Mouse (Mus musculus) CD8-positive naive resting alpha-beta T cell, adult 57 days (primary cell): ENCODE measurements around the gene Nr1i3. TPM values are rescaled to one million over a fixed set of nuclear protein-coding genes. Genes with fewer than 3 reads are reported as not detected.

Experiments used
- total RNA-seq: library from RNA; stranded (reverse); gene quantifications from one replicate; pipeline ENCODE4 v1.2.4, GENCODE M21; 2023

Nr1i3 gene
- not detected for total RNA-seq

DNA sequence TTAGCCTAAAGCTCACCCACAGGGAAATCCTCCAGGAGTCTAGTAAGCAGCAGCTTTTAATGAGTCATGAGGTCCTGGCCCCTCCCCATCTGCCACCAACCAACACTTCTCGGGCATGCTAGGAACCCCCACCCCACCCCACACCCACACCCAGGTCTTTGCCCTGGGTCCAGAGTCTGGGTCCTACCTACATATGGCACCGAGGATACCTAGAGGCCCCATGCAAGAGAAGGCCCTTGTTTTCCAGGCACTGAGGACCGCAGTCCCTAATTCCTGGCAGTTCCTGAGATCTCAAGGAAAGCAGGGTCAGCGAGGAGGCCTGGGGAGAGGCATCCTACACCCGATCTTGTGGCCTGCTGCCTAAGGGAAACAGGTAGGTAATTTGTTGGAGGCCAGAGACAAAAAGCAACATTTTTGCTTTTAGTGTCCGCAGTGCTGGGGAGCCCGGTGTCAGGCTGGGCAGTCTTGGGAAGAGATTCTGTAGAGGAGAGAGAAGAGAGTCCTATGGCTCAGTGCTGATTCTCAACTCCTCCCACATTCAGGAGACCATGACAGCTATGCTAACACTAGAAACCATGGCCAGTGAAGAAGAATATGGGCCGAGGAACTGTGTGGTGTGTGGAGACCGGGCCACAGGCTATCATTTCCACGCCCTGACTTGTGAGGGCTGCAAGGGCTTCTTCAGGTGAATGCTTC is at the start of gene Nr1i3:
Nr1i3 (plus strand) TSS at position 170 of the 696 bp plus-strand sequence.

DNA sequence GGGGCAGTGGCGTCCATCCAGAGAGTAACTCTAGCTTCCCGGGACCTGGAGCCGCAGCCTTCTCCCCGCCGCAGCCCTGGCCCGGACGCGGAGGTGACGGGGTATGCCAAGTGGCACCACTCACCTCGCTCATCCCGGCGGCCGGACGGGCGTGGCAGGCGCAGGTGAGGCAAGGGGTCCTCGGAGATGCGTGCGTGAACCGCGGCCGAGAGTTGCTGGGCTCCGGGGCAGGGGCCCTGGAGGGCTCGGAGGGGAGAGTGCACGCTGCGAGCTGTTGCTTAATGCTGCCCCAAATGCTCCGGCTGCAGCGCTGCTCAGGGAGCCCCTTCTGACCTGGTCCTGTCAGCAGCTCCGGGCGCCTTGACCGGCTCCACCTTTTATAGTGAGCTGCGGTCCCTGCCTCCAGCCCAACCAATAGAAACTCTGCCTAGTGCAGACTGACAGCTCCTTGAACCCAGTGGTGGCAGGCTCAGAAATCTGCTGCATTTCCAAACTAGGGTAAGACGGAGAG is 17.8 kb upstream of the Nr1i3 start, which contains the start of gene Pcp4l1:
Pcp4l1 (minus strand) TSS at position 382 of the 511 bp plus-strand sequence.

DNA sequence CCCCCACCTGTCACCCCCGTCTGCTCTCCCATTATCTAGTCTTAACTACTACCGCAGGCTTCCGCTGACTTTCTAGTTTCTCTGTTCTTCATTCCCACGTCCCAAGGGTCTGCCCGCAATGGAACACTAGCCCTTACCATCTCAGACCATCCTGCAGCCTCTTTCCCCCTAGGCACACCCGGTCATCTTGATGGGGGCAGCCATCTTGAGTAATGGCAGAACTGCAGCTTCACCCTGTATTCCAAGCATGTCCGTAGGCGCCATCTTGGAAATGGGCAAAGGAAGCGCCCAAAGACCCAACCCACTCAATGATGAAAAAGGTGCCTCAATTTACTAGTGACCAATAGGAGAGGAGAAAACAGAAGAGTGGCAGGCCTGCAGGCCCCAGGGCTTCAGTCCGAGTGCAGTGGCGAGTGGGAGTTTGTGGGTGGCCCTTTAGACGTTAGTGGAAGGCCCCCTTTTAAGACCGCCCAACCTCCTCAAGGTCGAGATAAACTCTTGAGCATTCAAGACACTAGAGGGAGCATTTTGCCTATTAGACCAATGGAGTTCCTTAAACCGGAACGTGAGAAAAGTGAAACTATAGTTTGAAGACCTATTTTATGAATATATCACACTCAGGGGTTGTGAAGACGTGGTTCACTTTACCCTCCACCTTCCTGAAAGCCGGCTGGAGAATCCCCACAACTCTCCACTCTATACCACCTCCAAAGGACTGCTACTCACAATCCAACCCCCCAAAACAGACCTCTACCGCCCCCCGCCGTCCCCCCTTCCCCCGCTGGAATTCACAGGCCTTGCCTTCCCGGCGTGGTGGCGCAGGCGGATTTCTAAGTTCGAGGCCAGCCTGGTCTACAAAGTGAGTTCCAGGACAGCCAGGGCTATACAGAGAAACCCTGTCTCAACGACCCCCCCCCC is 8.7 kb downstream of the Nr1i3 start, which contains the start of gene Tomm40l:
Tomm40l (minus strand) TSS at position 277 of the 918 bp plus-strand sequence.

DNA sequence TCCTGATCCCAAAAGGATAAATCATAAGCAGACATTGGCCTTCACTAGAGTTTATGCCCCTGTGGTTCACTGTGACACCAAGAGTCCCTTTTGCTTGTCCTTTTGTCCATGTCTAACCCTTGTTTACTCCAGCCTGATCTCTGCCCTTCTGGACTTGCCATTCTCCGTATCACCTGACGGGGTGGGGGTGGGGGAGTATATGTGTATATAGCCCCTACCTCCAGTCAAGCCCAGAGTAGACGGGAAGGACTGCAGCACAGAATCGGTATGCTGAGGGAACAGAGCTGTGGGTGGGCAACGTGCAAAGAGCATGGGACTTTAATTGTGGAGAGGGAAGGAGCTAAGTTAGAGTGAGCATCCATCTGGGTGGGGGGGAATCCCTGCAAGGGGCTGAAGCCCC is 11.1 kb downstream of the Nr1i3 start, which contains the start of gene Apoa2:
Apoa2 (plus strand) TSS at position 198 of the 400 bp plus-strand sequence.

DNA sequence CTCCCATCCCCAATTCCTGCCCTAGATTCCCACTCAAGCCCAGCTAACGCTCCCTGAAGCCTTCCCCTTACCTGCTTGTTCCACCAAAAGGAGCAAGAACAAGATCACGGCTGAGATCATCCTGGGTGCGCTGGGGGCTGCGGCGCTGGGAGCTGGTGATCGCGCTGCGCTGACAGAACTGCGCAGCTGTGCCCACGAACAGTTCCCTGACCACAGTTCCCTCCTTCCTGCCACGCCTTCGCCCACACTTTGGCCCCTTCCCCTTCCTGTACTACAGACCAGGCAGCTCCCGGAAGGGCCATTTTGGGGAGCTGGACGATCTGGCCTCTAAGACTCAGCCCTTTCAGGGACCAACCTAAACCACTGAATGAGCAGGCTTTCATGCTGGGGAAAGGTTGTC is 20.4 kb downstream of the Nr1i3 start, which contains the start of gene Fcer1g:
Fcer1g (minus strand) TSS at position 240 of the 400 bp plus-strand sequence.

DNA sequence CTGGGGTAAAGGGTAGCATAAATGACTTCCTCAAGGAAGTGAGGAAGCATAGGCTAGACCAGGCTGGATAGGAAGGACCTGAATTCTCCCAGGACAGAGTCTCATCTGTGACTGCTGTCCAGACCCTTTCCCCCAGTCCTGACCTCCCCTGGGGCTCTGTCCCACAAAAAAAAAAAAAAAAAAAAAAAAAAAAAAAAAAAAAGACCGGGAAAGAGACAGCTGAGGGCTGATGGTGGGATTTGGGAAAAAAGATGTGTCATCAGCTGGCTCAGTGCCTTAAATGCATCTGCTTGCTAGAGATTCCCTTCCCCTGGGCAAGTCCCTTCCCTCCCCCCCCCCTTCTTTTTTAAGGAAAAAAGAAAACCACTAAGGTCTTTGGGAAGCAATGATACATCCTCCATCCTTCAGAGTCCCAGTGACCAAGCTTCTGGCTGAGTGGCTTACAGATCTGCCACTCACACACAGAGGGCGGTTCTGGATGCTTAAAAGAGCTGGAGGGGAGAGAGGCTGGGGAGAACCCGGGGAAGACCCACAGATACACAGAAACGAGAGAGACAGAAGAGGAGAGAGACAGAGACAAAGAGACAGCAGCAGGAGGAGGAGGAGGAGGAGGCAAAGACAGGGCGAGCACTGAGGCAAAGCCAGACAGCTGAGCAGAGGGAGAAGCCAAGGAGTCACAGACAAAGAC is 36.3 kb downstream of the Nr1i3 start, which contains the start of gene Adamts4:
Adamts4 (plus strand) TSS at position 509 of the 688 bp plus-strand sequence.

DNA sequence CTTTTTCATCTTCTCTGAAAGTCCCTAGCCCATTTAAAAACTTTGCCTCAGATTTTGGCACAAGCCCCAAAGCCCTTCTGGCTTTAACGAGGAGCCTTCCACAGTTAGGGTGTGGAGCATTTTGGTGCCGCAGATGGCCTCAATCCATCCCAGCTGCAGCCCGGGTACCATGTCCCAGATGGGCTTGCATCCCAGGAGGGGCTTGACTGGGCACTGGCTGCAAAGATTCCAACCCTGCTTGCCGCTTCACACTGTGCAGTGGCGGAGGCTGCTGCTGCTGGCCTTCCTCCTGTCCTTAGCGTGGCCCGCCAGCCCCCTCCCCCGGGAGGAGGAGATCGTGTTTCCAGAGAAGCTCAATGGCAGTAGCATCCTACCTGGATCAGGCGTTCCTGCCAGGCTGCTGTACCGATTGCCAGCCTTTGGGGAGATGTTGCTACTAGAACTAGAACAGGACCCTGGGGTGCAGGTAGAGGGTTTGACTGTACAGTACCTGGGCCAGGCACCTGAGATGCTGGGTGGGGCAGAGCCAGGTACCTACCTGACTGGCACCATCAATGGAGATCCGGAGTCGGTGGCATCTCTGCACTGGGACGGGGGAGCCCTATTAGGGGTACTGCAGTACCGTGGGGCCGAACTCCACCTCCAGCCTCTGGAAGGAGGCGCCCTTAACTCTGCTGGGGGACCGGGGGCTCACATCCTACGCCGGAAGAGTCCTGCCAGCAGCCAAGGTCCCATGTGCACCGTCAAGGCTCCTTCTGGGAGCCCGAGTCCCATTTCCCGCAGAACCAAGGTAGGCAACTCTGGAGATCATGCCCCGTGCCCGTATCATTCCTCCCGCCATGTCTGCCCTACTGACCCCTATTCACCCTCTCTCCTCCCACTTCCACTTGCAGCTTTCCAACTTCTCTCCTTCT is 37.2 kb downstream of the Nr1i3 start, which contains the start of gene Ndufs2:
Ndufs2 (minus strand) TSS at position 709 of the 914 bp plus-strand sequence.

DNA sequence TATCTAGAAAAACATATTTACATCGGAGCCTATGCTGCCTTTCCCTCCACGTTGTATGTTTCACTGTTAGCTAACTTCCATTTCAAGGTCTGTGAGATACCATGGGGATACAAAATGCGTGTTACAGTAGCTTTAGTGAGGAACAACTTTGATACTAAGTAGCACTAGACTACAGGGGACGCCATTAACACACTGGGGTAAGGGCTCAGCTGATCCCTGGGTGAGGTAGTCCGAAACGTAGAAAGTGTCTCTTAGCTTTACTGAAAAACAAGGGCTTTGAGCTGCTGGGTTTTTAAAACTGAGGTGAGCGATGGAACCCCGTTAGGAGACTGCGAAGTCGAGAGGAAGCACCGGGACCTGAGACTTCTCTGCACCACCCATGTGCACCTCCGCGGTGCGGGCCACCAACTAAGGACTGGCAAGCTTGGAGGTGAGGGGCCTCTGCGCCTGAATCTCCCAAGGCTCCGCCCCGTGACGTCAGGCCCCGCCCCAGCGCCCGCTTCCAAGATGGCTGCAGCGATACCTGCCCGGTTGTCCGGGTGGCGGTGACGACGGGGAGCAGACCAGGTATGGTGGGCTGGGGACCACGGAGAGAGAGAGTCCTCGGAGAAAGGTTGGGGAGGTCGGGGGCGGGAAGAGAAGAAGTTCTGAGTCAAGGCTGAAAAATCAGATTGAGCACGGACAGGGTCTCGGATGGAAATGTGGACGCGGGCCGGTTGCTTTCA is 56.2 kb downstream of the Nr1i3 start, which contains the start of gene B4galt3:
B4galt3 (plus strand) TSS at position 481 of the 725 bp plus-strand sequence.

Other genes with a start within 250 kb of the Nr1i3 start
- 18.3 TPM for gene Fcgr2b, start 237.4 kb upstream of the Nr1i3 start, total RNA-seq
- 1.3 TPM for gene Fcgr4, start 195.1 kb upstream of the Nr1i3 start, total RNA-seq
- 3.4 TPM for gene Fcgr3, start 149.0 kb upstream of the Nr1i3 start, total RNA-seq
- gene Cfap126, start 100.1 kb upstream of the Nr1i3 start, total RNA-seq: not detected
- gene Sdhc, start 63.4 kb upstream of the Nr1i3 start, total RNA-seq: 109 TPM
- gene Mpz, start 63.3 kb upstream of the Nr1i3 start, total RNA-seq: not detected
- gene Pcp4l1, start 17.7 kb upstream of the Nr1i3 start, total RNA-seq: not detected
- 16.1 TPM for gene Tomm40l, start 8.5 kb downstream of the Nr1i3 start, total RNA-seq
- gene Apoa2, start 11.1 kb downstream of the Nr1i3 start, total RNA-seq: not detected
- gene Fcer1g, start 20.4 kb downstream of the Nr1i3 start, total RNA-seq: 13.4 TPM
- gene Adamts4, start 36.5 kb downstream of the Nr1i3 start, total RNA-seq: not detected
- 122 TPM for gene Ndufs2, start 37.4 kb downstream of the Nr1i3 start, total RNA-seq
- 66.1 TPM for gene B4galt3, start 56.4 kb downstream of the Nr1i3 start, total RNA-seq
- gene Ppox, start 67.2 kb downstream of the Nr1i3 start, total RNA-seq: 49.0 TPM
- gene Usp21, start 74.0 kb downstream of the Nr1i3 start, total RNA-seq: 45.6 TPM
- gene Ufc1, start 81.1 kb downstream of the Nr1i3 start, total RNA-seq: 52.8 TPM
- 24.5 TPM for gene Dedd, start 115.2 kb downstream of the Nr1i3 start, total RNA-seq
- 28.0 TPM for gene Nit1, start 131.7 kb downstream of the Nr1i3 start, total RNA-seq
- gene Pfdn2, start 131.7 kb downstream of the Nr1i3 start, total RNA-seq: 79.6 TPM
- gene Klhdc9, start 146.8 kb downstream of the Nr1i3 start, total RNA-seq: 1.3 TPM
- gene Nectin4, start 156.1 kb downstream of the Nr1i3 start, total RNA-seq: 0.24 TPM
- gene Arhgap30, start 175.0 kb downstream of the Nr1i3 start, total RNA-seq: 203 TPM
- 102 TPM for gene Usf1, start 197.3 kb downstream of the Nr1i3 start, total RNA-seq
- 5.8 TPM for gene Tstd1, start 204.9 kb downstream of the Nr1i3 start, total RNA-seq
- 0.46 TPM for gene F11r, start 223.6 kb downstream of the Nr1i3 start, total RNA-seq